Mouse (Mus musculus) stomach, embryonic 15.5 days (tissue): Measurements from ENCODE around the gene Mdh1b. TPM values are rescaled to one million over a fixed set of nuclear protein-coding genes. Genes with fewer than 3 reads are reported as not detected.

Experiments
- ATAC-seq: fragments of 200-750 bp; cut with Nextera tagmentation; 2 replicates; pipeline ENCODE4 v1.8.0; 2017; ENCODE audit warnings: low read depth, moderate number of reproducible peaks, moderate TSS enrichment; ENCODE audit not compliant: insufficient read depth, low FRiP score
- H3K27ac ChIP-seq: fragments of 300-500 bp; sonication (generic); 2 replicates; pipeline ENCODE4 v1.5.1; 2015; ENCODE audit warnings: mild to moderate bottlenecking, inconsistent platforms
- H3K27me3 ChIP-seq: fragments of 300-500 bp; sonication (generic); replicated peaks from 2 replicates; pipeline ENCODE4 v1.6.1; 2015; ENCODE audit warnings: inconsistent platforms
- H3K36me3 ChIP-seq: fragments of 300-500 bp; sonication (generic); 2 replicates; pipeline ENCODE4 v1.6.1; 2015; ENCODE audit warnings: inconsistent platforms
- H3K4me1 ChIP-seq: fragments of 300-500 bp; sonication (generic); 2 replicates; pipeline ENCODE4 v1.6.1; 2015; ENCODE audit warnings: inconsistent platforms
- H3K4me2 ChIP-seq: fragments of 300-500 bp; sonication (generic); 2 replicates; pipeline ENCODE4 v1.6.1; 2015; ENCODE audit warnings: mild to moderate bottlenecking, inconsistent platforms
- H3K4me3 ChIP-seq: fragments of 300-500 bp; sonication (generic); replicated peaks from 2 replicates; pipeline ENCODE4 v1.5.1; 2015; ENCODE audit warnings: inconsistent platforms
- H3K9ac ChIP-seq: fragments of 300-500 bp; sonication (generic); 2 replicates; pipeline ENCODE4 v1.6.1; 2015; ENCODE audit warnings: inconsistent platforms
- H3K9me3 ChIP-seq: fragments of 300-500 bp; sonication (generic); 2 replicates; pipeline ENCODE4 v1.6.1; 2016; ENCODE audit warnings: inconsistent platforms
- WGBS: fragments of 180-500 bp; shearing (Covaris S2); methylation state at CpG from one replicate; pipeline ENCODE4 v1.1.7; 2015; 5-methylcytosine and 5-hydroxymethylcytosine counted together
- polyA plus RNA-seq: library from polyadenylated mRNA; unstranded; fragments of >200 nt; fragmentation: Nextera tagmentation; extraction: Ambion mirVana; gene quantifications from 2 replicates; pipeline ENCODE4 v1.2.1, GENCODE M21; 2015

Gene Mdh1b
- 0.08 TPM in 1 of 2 replicates, not detected in the other for polyA plus RNA-seq

- H3K9ac ChIP-seq, result peak within 1 kb of the TSS; percentile 64; the same call in 1 of the 2 replicates
- peak within 1 kb of the TSS; percentile 71 for H3K4me3 ChIP-seq
- H3K27me3 ChIP-seq, result no peaks in the 10 kb centered on the region
- no peaks in the 10 kb centered on the region for H3K9me3 ChIP-seq
- WGBS, result under 1% methylated on average over 31 of the region's 31 CpGs
- peak within 1 kb of the TSS; percentile 61 for H3K4me2 ChIP-seq
- peak; percentile 91 for ATAC-seq
- no peak within 1 kb of the TSS for H3K27ac ChIP-seq
- H3K4me1 ChIP-seq, result peaks cover 4% of the 10 kb centered on the region; the same call in 1 of the 2 replicates
- no peaks in the 10 kb centered on the region for H3K36me3 ChIP-seq
Observed at GRCm38 (mm10) chr1:63730240-63730771, at the start of gene Mdh1b, which contains the start of gene Fastkd2. Gene Mdh1b, minus strand, starts transcription at chr1:63730318. Gene Fastkd2, plus strand, starts transcription at chr1:63730614.

- H3K4me1 ChIP-seq, result no peaks in the 10 kb centered on the region
- no peaks in the 10 kb centered on the region for H3K27me3 ChIP-seq
- no peaks in the 10 kb centered on the region for H3K36me3 ChIP-seq
- H3K4me2 ChIP-seq, result no peak overlapping the region
- H3K27ac ChIP-seq, result no peak overlapping the region
- 51% methylated on average over 4 of the region's 4 CpGs for WGBS
- H3K4me3 ChIP-seq, result no peak overlapping the region
- ATAC-seq, result no peak
- H3K9me3 ChIP-seq, result no peaks in the 10 kb centered on the region
- H3K9ac ChIP-seq, result no peak overlapping the region
Observed at GRCm38 (mm10) chr1:63776902-63777630, 46.9 kb upstream of the Mdh1b start.

- Histone ChIP-seq H3K27ac (no peak overlapping the region), H3K9me3 (no peaks in the 10 kb centered on the region), H3K4me2 (no peak overlapping the region), H3K27me3 (no peaks in the 10 kb centered on the region), H3K9ac (no peak overlapping the region), H3K4me3 (no peak overlapping the region), H3K36me3 (no peaks in the 10 kb centered on the region), H3K4me1 (no peaks in the 10 kb centered on the region)
- no peak for ATAC-seq
- 53% methylated on average over 1 of the region's 1 CpGs for WGBS
Observed at GRCm38 (mm10) chr1:63776396-63776795, 46.3 kb upstream of the Mdh1b start.

- Histone ChIP-seq H3K27me3 (no peaks in the 10 kb centered on the region), H3K36me3 (no peaks in the 10 kb centered on the region), H3K4me3 (no peak overlapping the region), H3K4me2 (no peak overlapping the region), H3K9me3 (no peaks in the 10 kb centered on the region), H3K9ac (no peak overlapping the region), H3K27ac (no peak overlapping the region), H3K4me1 (no peaks in the 10 kb centered on the region)
- WGBS, result 72% methylated on average over 7 of the region's 7 CpGs
- ATAC-seq, result no peak
Observed at GRCm38 (mm10) chr1:63770309-63770708, 40.2 kb upstream of the Mdh1b start.

- H3K9ac ChIP-seq, result no peak within 1 kb of the TSS
- H3K36me3 ChIP-seq, result no peaks in the 10 kb centered on the region
- H3K4me1 ChIP-seq, result no peaks in the 10 kb centered on the region
- no peak within 1 kb of the TSS for H3K4me2 ChIP-seq
- no peak for ATAC-seq
- no peaks in the 10 kb centered on the region for H3K27me3 ChIP-seq
- no peaks in the 10 kb centered on the region for H3K9me3 ChIP-seq
- H3K4me3 ChIP-seq, result no peak within 1 kb of the TSS
- H3K27ac ChIP-seq, result no peak within 1 kb of the TSS
- 76% methylated on average over 5 of the region's 5 CpGs for WGBS
Observed at GRCm38 (mm10) chr1:63769167-63769566, 39.0 kb upstream of the Mdh1b start, which contains the start of gene 4933402D24Rik. Gene 4933402D24Rik, minus strand, starts transcription at chr1:63769267.

- Histone ChIP-seq H3K36me3 (no peaks in the 10 kb centered on the region), H3K9ac (no peak overlapping the region), H3K27ac (no peak overlapping the region), H3K4me1 (no peaks in the 10 kb centered on the region), H3K9me3 (no peaks in the 10 kb centered on the region), H3K27me3 (no peaks in the 10 kb centered on the region), H3K4me3 (no peak overlapping the region), H3K4me2 (no peak overlapping the region)
- ATAC-seq, result no peak
- 53% methylated on average over 8 of the region's 8 CpGs for WGBS
Observed at GRCm38 (mm10) chr1:63768112-63768511, 38.0 kb upstream of the Mdh1b start.

GRCm38 (mm10) chr1:63764395-63764794 is 34.3 kb upstream of the Mdh1b start:
- no peaks in the 10 kb centered on the region for H3K36me3 ChIP-seq
- H3K9ac ChIP-seq, result no peak overlapping the region
- no peaks in the 10 kb centered on the region for H3K9me3 ChIP-seq
- no peaks in the 10 kb centered on the region for H3K27me3 ChIP-seq
- no peak for ATAC-seq
- no peaks in the 10 kb centered on the region for H3K4me1 ChIP-seq
- H3K27ac ChIP-seq, result no peak overlapping the region
- H3K4me3 ChIP-seq, result no peak overlapping the region
- 83% methylated on average over 7 of the region's 7 CpGs for WGBS
- no peak overlapping the region for H3K4me2 ChIP-seq

- no peaks in the 10 kb centered on the region for H3K36me3 ChIP-seq
- H3K4me1 ChIP-seq, result no peaks in the 10 kb centered on the region
- WGBS, result 45% methylated on average over 7 of the region's 7 CpGs
- no peak overlapping the region for H3K9ac ChIP-seq
- H3K9me3 ChIP-seq, result no peaks in the 10 kb centered on the region
- no peak overlapping the region for H3K4me2 ChIP-seq
- H3K4me3 ChIP-seq, result no peak overlapping the region
- H3K27ac ChIP-seq, result no peak overlapping the region
- H3K27me3 ChIP-seq, result no peaks in the 10 kb centered on the region
- no peak for ATAC-seq
Observed at GRCm38 (mm10) chr1:63763881-63764386, 33.8 kb upstream of the Mdh1b start.

- Histone ChIP-seq H3K27ac (no peak overlapping the region), H3K4me1 (no peaks in the 10 kb centered on the region), H3K27me3 (no peaks in the 10 kb centered on the region), H3K4me2 (no peak overlapping the region), H3K9me3 (no peaks in the 10 kb centered on the region), H3K4me3 (no peak overlapping the region), H3K9ac (no peak overlapping the region), H3K36me3 (no peaks in the 10 kb centered on the region)
- 18% methylated on average over 3 of the region's 3 CpGs for WGBS
- no peak; the same call in 1 of the 2 replicates for ATAC-seq
Observed at GRCm38 (mm10) chr1:63763212-63763694, 33.1 kb upstream of the Mdh1b start.

- H3K27me3 ChIP-seq, result no peaks in the 10 kb centered on the region
- no peak overlapping the region for H3K27ac ChIP-seq
- H3K4me2 ChIP-seq, result no peak overlapping the region
- WGBS, result 68% methylated on average over 2 of the region's 2 CpGs
- no peak for ATAC-seq
- no peak overlapping the region for H3K9ac ChIP-seq
- 0 out of 2 replicates have a peak, but pooled peaks cover 4% of the 10 kb centered on the region for H3K36me3 ChIP-seq
- H3K9me3 ChIP-seq, result no peaks in the 10 kb centered on the region
- no peak overlapping the region for H3K4me3 ChIP-seq
- no peaks in the 10 kb centered on the region for H3K4me1 ChIP-seq
Observed at GRCm38 (mm10) chr1:63756005-63756404, 25.9 kb upstream of the Mdh1b start.

GRCm38 (mm10) chr1:63729796-63730195 is 322 bp downstream of the Mdh1b start:
- Histone ChIP-seq H3K9ac (no peak overlapping the region), H3K36me3 (no peaks in the 10 kb centered on the region), H3K4me3 (peak overlapping the region; percentile 71), H3K27me3 (no peaks in the 10 kb centered on the region), H3K4me1 (peaks cover 4% of the 10 kb centered on the region; the same call in 1 of the 2 replicates), H3K9me3 (no peaks in the 10 kb centered on the region), H3K27ac (no peak overlapping the region), H3K4me2 (peak overlapping the region; percentile 61)
- ATAC-seq, result no peak
- WGBS, result 47% methylated on average over 8 of the region's 8 CpGs

GRCm38 (mm10) chr1:63720161-63720560 is 10.0 kb downstream of the Mdh1b start:
- Histone ChIP-seq H3K36me3 (no peaks in the 10 kb centered on the region), H3K9me3 (no peaks in the 10 kb centered on the region), H3K4me2 (no peak overlapping the region), H3K27ac (no peak overlapping the region), H3K27me3 (no peaks in the 10 kb centered on the region), H3K4me1 (no peaks in the 10 kb centered on the region), H3K4me3 (no peak overlapping the region), H3K9ac (no peak overlapping the region)
- 80% methylated on average over 7 of the region's 7 CpGs for WGBS
- no peak for ATAC-seq
